Comparison of ENCODE assay signal across 8 mouse cellular contexts in genomic region chr6:145341301-145342193, GRCm38 (mm10).
DNase-seq lines count a peak whose midpoint lies in the region; ATAC-seq and TF ChIP-seq lines count a peak whose summit lies in the region.

No protein-coding gene starts in this region.

- under 1% methylated on average over 33 of the region's 33 CpGs for WGBS in heart, embryonic 14.5 days
- WGBS in liver, embryonic 11.5 days = under 1% methylated on average over 33 of the region's 33 CpGs

- H3K4me3 ChIP-seq in heart, embryonic 14.5 days (ENCODE audit: control insufficient read depth in 1 of 2, insufficient read depth in 1 of 2, low read depth in 1 of 2, low read length in 2 of 2) = peak overlapping the region; percentile 39 to 67
- peak overlapping the region; percentile 57 for H3K4me3 ChIP-seq in liver, embryonic 11.5 days (ENCODE audit: low read depth, low read length)
- peak overlapping the region; percentile 27 for H3K4me3 ChIP-seq in myocyte

- no peaks in the 10 kb centered on the region for H3K9me3 ChIP-seq in heart, embryonic 14.5 days (ENCODE audit: control insufficient read depth, low read length)
- H3K9me3 ChIP-seq in liver, embryonic 11.5 days (ENCODE audit: control insufficient read depth, low read length) = no peaks in the 10 kb centered on the region

- peak; percentile 80 to 87 for DNase-seq in CD8-positive naive resting alpha-beta T cell, adult 2 months (ENCODE audit: low read depth in 2 of 2, low spot score in 2 of 2)
- DNase-seq in c-Kit-negative CD71-positive TER-119-positive erythroid progenitor cells, embryonic 14.5 days (ENCODE audit: low read depth, low spot score) = peak; percentile 60
- DNase-seq in fibroblast of lung, adult 2 months (ENCODE audit: low read depth) = peak; percentile 72
- DNase-seq in kidney, postnatal 10 days = peak; percentile 91
- peak; percentile 78 for DNase-seq in liver, embryonic 11.5 days (ENCODE audit: low spot score)
- peak; percentile 79 to 87 for DNase-seq in spleen, postnatal 4 days (ENCODE audit: low spot score in 2 of 2)

- peak overlapping the region; percentile 92 for H3K4me2 ChIP-seq in heart, embryonic 14.5 days (ENCODE audit: low read length)
- H3K4me2 ChIP-seq in liver, embryonic 11.5 days = peak overlapping the region; percentile 93
- peak overlapping the region; percentile 96 for H3K4me2 ChIP-seq in myocyte (ENCODE audit: low read depth)

- peaks cover 22% of the 10 kb centered on the region for H3K27me3 ChIP-seq in heart, embryonic 14.5 days (ENCODE audit: control insufficient read depth, insufficient read depth, low read length)
- H3K27me3 ChIP-seq in liver, embryonic 11.5 days (replicated peaks; ENCODE audit: control insufficient read depth, insufficient read depth, low read length) = 0 out of 2 replicates have a peak, but pooled peaks cover 5% of the 10 kb centered on the region
- no peaks in the 10 kb centered on the region for H3K27me3 ChIP-seq in myocyte (ENCODE audit: control insufficient read depth, insufficient read depth, insufficient read length)

- peaks cover 4 to 6% of the 10 kb centered on the region in 2 experiments; a peak in 3 of 4 replicates for H3K4me1 ChIP-seq in heart, embryonic 14.5 days (ENCODE audit: control insufficient read depth in 2 of 2, insufficient read depth in 2 of 2, low read length in 2 of 2)
- peaks cover 18% of the 10 kb centered on the region for H3K4me1 ChIP-seq in liver, embryonic 11.5 days (replicated peaks; ENCODE audit: control insufficient read depth, insufficient read depth, low read length)

- H3ac ChIP-seq in myocyte (ENCODE audit: control insufficient read depth, insufficient read length) = no peak overlapping the region

- H3K9ac ChIP-seq in heart, embryonic 14.5 days (ENCODE audit: low read length) = peak overlapping the region; percentile 56
- H3K9ac ChIP-seq in liver, embryonic 11.5 days (ENCODE audit: low read depth, low read length) = peak overlapping the region; percentile 69

- peak; percentile 51 for ATAC-seq in heart, embryonic 14.5 days (ENCODE audit: insufficient number of reproducible peaks, insufficient read depth, low FRiP score, low read depth)
- ATAC-seq in liver, embryonic 11.5 days (replicated peaks; ENCODE audit: low FRiP score) = peak; percentile 27; the same call in 1 of the 2 replicates

- no peaks in the 10 kb centered on the region for H3K79me2 ChIP-seq in myocyte (ENCODE audit: control insufficient read depth, insufficient read depth)

- H3K27ac ChIP-seq in heart, embryonic 14.5 days (replicated peaks in 1 of 2; ENCODE audit: control insufficient read depth in 1 of 2, insufficient read depth in 1 of 2, low read depth in 2 of 2, low read length in 2 of 2) = peak overlapping the region; percentile 72 to 90
- peak overlapping the region; percentile 60 for H3K27ac ChIP-seq in liver, embryonic 11.5 days (ENCODE audit: low read depth, low read length)

- H3K36me3 ChIP-seq in heart, embryonic 14.5 days (ENCODE audit: control insufficient read depth, insufficient read depth, low read length) = no peaks in the 10 kb centered on the region
- no peaks in the 10 kb centered on the region for H3K36me3 ChIP-seq in liver, embryonic 11.5 days (ENCODE audit: control insufficient read depth, insufficient read depth, low read length)
- H3K36me3 ChIP-seq in myocyte (ENCODE audit: control insufficient read depth, insufficient read depth) = no peaks in the 10 kb centered on the region

- TF ChIP-seq POLR2A in myocyte (IDR thresholded peaks at IDR 0.05; ENCODE audit: insufficient read length, low read depth) = peak; percentile 74

TF ChIP-seq in myocyte, 11 proteins besides CTCF, POLR2A, EP300 and RAD21:
- TF ChIP-seq MAX (IDR thresholded peaks at IDR 0.05; ENCODE audit: low read depth) (no peak), SRF (IDR thresholded peaks at IDR 0.05; ENCODE audit: control insufficient read depth, insufficient read length, low read depth) (no peak), TCF3 (IDR thresholded peaks at IDR 0.05; ENCODE audit: insufficient read length, low read depth) (no peak), TCF12 (IDR thresholded peaks at IDR 0.05; ENCODE audit: insufficient read depth, poor library complexity, severe bottlenecking) (no peak), MYOG (IDR thresholded peaks at IDR 0.05; ENCODE audit: control insufficient read depth in 1 of 3, insufficient read depth in 1 of 3, insufficient read length in 2 of 3, low read depth in 2 of 3) (peak in 1 of 3 experiments; percentile 36), MYOD1 (IDR thresholded peaks at IDR 0.05; ENCODE audit: control insufficient read depth in 1 of 3, insufficient read length in 2 of 3, low read depth in 2 of 3) (no peak), USF1 (IDR thresholded peaks at IDR 0.05; ENCODE audit: low read depth) (peak; percentile 62), E2F4 (IDR thresholded peaks at IDR 0.05; ENCODE audit: insufficient read depth) (peak; percentile 29), REST (IDR thresholded peaks at IDR 0.05; ENCODE audit: insufficient read depth, insufficient read length) (no peak), POLR2AphosphoS2 (IDR thresholded peaks at IDR 0.05; ENCODE audit: insufficient read length, low read depth) (peak; percentile 64), CEBPB (IDR thresholded peaks at IDR 0.05; ENCODE audit: insufficient read depth, poor library complexity, severe bottlenecking) (no peak)

Comparison
In these comparisons a context has a peak if more than half of its experiments do, and no peak if none do; other contexts are left out.
1. Peak in every context shown above with its lines: DNase-seq, ATAC-seq, H3K4me3 ChIP-seq and H3K27ac ChIP-seq.